Mouse (Mus musculus) forebrain, embryonic 16.5 days (tissue): Measurements from ENCODE around the gene Tmem95. TPM values are rescaled to one million over a fixed set of nuclear protein-coding genes. Genes with fewer than 3 reads are reported as not detected.

Experiments
- ATAC-seq: fragments of 200-750 bp; cut with Nextera tagmentation; 2 replicates; pipeline ENCODE4 v1.8.0; 2017; ENCODE audit warnings: mild to moderate bottlenecking, moderate library complexity
- H3K27ac ChIP-seq: fragments of 300-500 bp; sonication (generic); 2 replicates; pipeline ENCODE4 v1.5.1; 2014; ENCODE audit warnings: low read length, control low read depth
- H3K27me3 ChIP-seq: fragments of 300-500 bp; sonication (generic); replicated peaks from 2 replicates; pipeline ENCODE4 v1.6.1; 2014; ENCODE audit warnings: low read length; ENCODE audit not compliant: control insufficient read depth, insufficient read depth
- H3K36me3 ChIP-seq: fragments of 300-500 bp; sonication (generic); 2 replicates; pipeline ENCODE4 v1.6.1; 2014; ENCODE audit not compliant: control insufficient read depth, insufficient read depth
- H3K4me1 ChIP-seq: fragments of 300-500 bp; sonication (generic); replicated peaks from 2 replicates; pipeline ENCODE4 v1.6.1; 2014; ENCODE audit warnings: low read length; ENCODE audit not compliant: control insufficient read depth, insufficient read depth
- H3K4me2 ChIP-seq: fragments of 300-500 bp; sonication (generic); 2 replicates; pipeline ENCODE4 v1.6.1; 2014; ENCODE audit warnings: mild to moderate bottlenecking, low read length, control low read depth
- H3K4me3 ChIP-seq: fragments of 300-500 bp; sonication (generic); replicated peaks from 2 replicates; pipeline ENCODE4 v1.5.1; 2014; ENCODE audit warnings: mild to moderate bottlenecking, low read length, control low read depth
- H3K9ac ChIP-seq: fragments of 300-500 bp; sonication (generic); replicated peaks from 2 replicates; pipeline ENCODE4 v1.6.1; 2014; ENCODE audit warnings: low read depth, low read length, control low read depth
- H3K9me3 ChIP-seq: fragments of 300-500 bp; sonication (generic); 2 replicates; pipeline ENCODE4 v1.6.1; 2016; ENCODE audit warnings: low read length; ENCODE audit not compliant: control insufficient read depth
- WGBS: fragments of 180-500 bp; shearing (Covaris S2); extraction: QIAGEN DNeasy Blood & Tissue Kit; methylation state at CpG from one replicate; pipeline ENCODE4 v1.1.7; 2014; 5-methylcytosine and 5-hydroxymethylcytosine counted together
- polyA plus RNA-seq: library from polyadenylated mRNA; unstranded; fragments of >200 nt; fragmentation: Nextera tagmentation; extraction: Ambion mirVana; gene quantifications from 2 replicates; pipeline ENCODE4 v1.2.1, GENCODE M21; 2015

Gene Tmem95
- polyA plus RNA-seq, 1 experiment from 2014 or later, result not detected

DNA sequence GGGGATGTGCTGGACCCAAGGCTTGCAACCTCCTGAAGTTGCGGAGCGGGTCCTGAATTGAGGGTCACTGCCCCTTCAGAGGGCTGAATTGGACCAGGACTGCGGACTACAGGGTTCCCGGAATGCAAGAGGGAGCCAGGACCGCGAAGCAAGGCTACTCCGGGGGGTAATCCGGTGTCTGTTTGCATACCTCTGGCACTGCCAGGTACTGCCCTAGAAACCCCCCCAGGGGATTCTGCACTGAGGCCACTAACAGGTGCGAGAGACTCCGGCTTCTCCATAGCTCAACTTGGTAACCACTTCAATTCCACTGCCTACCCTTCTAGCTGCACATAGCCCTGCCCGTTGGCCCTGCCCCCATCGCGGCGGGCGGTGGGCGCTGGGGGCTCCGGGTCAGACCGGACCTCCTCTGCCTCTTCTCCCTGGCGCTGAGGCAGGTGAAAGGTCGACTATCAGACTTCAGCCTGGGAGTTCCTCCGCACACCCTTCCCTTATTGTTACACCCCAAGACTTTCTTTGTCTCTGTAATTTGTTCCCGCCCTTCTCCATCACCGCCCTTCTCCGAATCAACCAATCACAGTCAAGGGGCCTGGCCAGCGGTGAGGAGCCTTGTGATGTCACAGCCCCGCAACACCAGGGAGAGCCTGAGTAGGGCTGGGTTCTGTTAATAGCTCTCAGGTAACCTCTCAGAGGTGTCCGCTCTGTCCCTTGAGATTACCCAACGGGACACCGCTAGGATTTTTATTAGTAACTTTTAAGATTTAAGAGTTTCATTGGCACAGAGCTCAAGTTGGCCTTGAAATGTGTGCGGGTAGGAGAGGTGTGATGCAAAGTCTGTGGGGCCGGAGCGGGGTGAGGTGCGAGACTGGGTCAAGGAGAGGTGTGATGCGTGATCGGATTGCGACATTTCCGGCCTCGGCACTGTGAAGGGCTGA, 22.9 kb upstream of the Tmem95 start, which contains the start of the genes 2810408A11Rik and Neurl4:
TSS of gene 2810408A11Rik (minus strand) at position 517 of the 935 bp plus-strand sequence.
TSS of gene Neurl4 (plus strand) at position 602 of the 935 bp plus-strand sequence.
- H3K4me2 ChIP-seq, result peak within 1 kb of the TSS; percentile 92
- ATAC-seq, result peak; percentile 96
- WGBS, result under 1% methylated on average over 38 of the region's 38 CpGs
- H3K36me3 ChIP-seq, result peaks cover 14% of the 10 kb centered on the region
- H3K27me3 ChIP-seq, result no peaks in the 10 kb centered on the region
- H3K4me3 ChIP-seq, result peak within 1 kb of the TSS; percentile 78
- peak within 1 kb of the TSS; percentile 98 for H3K27ac ChIP-seq
- peak within 1 kb of the TSS; percentile 92 for H3K9ac ChIP-seq
- H3K4me1 ChIP-seq, result peaks cover 31% of the 10 kb centered on the region
- no peaks in the 10 kb centered on the region for H3K9me3 ChIP-seq

DNA sequence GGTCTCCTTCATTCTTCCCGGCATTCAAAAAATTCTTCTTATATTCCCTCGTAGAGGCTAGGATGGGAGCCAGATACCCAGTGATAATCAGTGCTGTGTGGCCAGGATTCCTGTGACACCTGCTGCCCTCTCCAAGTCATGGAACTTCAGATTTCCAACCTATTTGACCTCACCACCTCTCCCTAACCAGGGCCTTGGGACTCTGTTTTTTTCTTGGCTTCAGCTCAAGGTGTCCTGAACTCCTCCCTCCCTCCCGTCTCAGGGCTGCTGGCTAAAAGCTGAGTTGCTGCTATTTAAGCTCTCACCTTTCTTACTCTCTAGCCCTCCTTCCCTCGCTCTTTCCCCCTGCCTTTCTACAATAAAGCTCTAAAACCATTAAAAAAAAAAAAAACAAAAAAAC, 22.1 kb upstream of the Tmem95 start:
- H3K4me2 ChIP-seq, result peak overlapping the region; percentile 92
- H3K9me3 ChIP-seq, result no peaks in the 10 kb centered on the region
- 13% methylated on average over 4 of the region's 4 CpGs for WGBS
- ATAC-seq, result no peak
- H3K27ac ChIP-seq, result peak overlapping the region; percentile 98
- H3K27me3 ChIP-seq, result no peaks in the 10 kb centered on the region
- peaks cover 11% of the 10 kb centered on the region for H3K36me3 ChIP-seq
- peaks cover 31% of the 10 kb centered on the region for H3K4me1 ChIP-seq
- peak overlapping the region; percentile 92 for H3K9ac ChIP-seq
- peak overlapping the region; percentile 78 for H3K4me3 ChIP-seq

DNA sequence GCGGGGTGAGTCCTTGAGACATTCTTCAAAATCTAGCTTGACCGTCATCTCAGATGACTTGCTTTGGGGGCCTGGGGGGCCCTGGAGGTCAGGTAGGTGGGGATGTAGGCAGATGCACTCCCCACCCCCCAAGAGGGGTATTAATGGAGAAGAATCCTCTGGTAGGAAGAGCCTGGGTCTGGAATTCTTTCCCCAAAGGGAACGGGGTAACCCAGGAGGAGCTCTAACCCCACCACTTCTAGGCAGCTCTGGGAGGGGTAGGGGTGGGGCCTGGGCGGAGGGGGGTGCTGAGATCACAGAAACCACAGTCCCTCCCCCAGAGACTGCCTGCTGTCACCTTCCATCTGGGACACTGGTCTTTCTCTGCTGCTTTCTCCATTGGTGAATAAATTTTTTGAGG, 17.5 kb upstream of the Tmem95 start, which contains the start of gene Acap1:
TSS of gene Acap1 (minus strand) at position 249 of the 400 bp plus-strand sequence.
- Histone ChIP-seq H3K9me3 (no peaks in the 10 kb centered on the region), H3K4me1 (peaks cover 19% of the 10 kb centered on the region), H3K9ac (no peak within 1 kb of the TSS), H3K36me3 (no peaks in the 10 kb centered on the region), H3K4me3 (no peak within 1 kb of the TSS), H3K27me3 (no peaks in the 10 kb centered on the region), H3K4me2 (no peak within 1 kb of the TSS), H3K27ac (no peak within 1 kb of the TSS)
- no peak for ATAC-seq
- 76% methylated on average over 4 of the region's 4 CpGs for whole genome bisulfite sequencing

DNA sequence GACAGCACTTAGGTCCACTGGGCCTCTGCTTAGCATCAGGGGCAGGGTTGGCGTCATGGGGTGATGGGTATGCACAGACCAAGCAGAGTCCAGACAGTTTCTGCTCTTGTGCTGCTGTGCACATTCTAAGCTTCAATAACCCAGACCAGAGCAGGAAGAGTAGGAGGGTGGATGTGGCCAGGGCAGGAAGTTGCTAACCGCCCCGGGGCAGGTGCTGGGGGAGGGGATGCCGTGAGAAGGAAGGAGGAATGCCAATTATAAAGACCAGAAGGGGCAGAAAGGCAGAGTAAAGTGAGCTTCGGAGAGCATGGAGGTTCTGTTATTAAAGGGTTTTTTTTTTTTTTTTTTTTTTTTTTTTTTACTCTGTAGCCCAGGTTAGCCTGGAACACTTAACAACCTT, 16.9 kb upstream of the Tmem95 start:
- Histone ChIP-seq H3K27ac (no peak overlapping the region), H3K4me2 (no peak overlapping the region), H3K36me3 (no peaks in the 10 kb centered on the region), H3K27me3 (no peaks in the 10 kb centered on the region), H3K9ac (no peak overlapping the region), H3K4me3 (no peak overlapping the region), H3K9me3 (no peaks in the 10 kb centered on the region), H3K4me1 (peaks cover 16% of the 10 kb centered on the region)
- no peak for ATAC-seq
- 85% methylated on average over 5 of the region's 5 CpGs for WGBS

DNA sequence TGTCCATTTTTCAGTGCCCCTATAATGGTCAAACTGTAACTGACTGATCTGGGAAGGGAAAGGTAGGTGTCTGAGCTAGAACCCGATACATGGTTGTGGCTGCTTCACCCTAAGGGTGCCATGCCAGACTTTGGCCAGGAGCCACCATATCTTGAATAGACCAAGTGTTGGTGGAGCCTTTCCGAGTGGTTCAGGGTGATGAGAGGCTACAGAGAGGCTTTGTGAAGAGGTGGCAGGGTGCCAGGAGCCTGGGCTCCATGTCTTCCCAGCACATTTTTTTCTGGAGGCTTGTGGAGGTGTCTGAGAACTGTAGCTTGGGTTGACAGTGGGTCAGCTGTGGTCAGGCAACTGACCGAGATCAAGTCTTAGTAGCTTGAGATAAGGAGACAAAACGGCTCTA, 13.7 kb upstream of the Tmem95 start:
- Histone ChIP-seq H3K36me3 (no peaks in the 10 kb centered on the region), H3K9ac (no peak overlapping the region), H3K9me3 (no peaks in the 10 kb centered on the region), H3K27ac (no peak overlapping the region), H3K27me3 (no peaks in the 10 kb centered on the region), H3K4me1 (no peaks in the 10 kb centered on the region), H3K4me3 (no peak overlapping the region), H3K4me2 (no peak overlapping the region)
- WGBS, result 60% methylated on average over 4 of the region's 4 CpGs
- no peak for ATAC-seq

DNA sequence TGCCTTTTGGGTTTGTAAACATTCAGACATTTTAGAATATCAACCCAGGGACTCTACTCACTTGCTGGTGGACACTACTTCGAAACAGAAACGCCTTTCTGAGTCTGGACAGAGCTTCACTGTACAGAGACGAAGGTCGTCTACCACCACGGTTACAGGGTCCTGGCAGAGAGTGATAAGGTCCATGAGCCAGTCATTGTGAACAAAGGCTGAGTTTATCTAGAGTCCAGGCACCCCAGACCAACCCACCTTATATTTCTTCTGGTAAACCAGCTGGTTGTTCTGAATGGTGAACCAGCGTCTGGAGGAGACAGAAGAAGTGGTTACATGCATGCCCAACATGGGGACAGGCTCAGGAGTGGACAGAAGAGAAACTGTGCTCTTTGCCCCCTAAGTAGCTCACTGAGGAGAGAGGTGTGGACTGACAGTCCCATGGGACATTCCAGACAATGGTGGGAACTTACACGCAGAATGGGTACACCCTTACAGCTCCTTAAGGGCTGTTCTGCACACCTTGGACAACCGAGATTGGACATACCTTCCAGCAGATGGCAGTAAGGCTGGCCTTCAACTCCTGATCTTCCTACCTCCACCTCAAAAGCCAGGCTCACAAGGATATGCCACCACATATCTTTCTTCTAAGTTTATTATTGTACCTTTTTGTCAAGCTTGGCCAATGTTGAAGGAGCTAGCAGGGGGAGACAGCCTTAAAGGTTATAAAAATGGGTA, 9.3 kb upstream of the Tmem95 start:
- Histone ChIP-seq H3K4me3 (no peak overlapping the region), H3K4me2 (no peak overlapping the region), H3K36me3 (no peaks in the 10 kb centered on the region), H3K27ac (no peak overlapping the region), H3K27me3 (0 out of 2 replicates have a peak, but pooled peaks cover 2% of the 10 kb centered on the region), H3K9ac (no peak overlapping the region), H3K9me3 (no peaks in the 10 kb centered on the region), H3K4me1 (no peaks in the 10 kb centered on the region)
- no peak for ATAC-seq
- 74% methylated on average over 8 of the region's 8 CpGs for WGBS

DNA sequence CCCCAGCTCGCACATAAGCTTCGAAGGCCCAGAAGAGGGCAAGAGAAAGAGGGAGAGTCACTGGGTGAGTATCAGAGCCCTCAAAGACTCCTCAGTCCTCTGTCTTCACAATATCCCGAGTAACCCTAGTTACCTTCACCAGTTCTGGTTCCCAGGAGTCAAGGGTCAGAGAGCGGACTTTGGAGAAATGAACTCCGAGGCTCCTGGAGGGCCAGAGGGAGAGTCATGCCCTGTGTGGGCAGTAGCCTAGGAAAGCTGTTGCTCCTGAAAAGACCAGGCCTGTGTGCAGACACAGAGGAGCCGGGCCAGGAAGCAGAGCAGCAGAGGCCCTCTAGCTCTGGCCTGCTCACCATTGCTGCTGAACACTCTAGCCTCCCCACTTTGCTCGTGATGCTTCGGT, 6.8 kb upstream of the Tmem95 start:
- peaks cover 5% of the 10 kb centered on the region; the same call in 1 of the 2 replicates for H3K27me3 ChIP-seq
- no peak for ATAC-seq
- 78% methylated on average over 8 of the region's 8 CpGs for WGBS
- no peaks in the 10 kb centered on the region for H3K36me3 ChIP-seq
- H3K4me2 ChIP-seq, result no peak overlapping the region
- H3K4me3 ChIP-seq, result no peak overlapping the region
- H3K9ac ChIP-seq, result no peak overlapping the region
- H3K9me3 ChIP-seq, result no peaks in the 10 kb centered on the region
- no peak overlapping the region for H3K27ac ChIP-seq
- H3K4me1 ChIP-seq, result peaks cover 14% of the 10 kb centered on the region

DNA sequence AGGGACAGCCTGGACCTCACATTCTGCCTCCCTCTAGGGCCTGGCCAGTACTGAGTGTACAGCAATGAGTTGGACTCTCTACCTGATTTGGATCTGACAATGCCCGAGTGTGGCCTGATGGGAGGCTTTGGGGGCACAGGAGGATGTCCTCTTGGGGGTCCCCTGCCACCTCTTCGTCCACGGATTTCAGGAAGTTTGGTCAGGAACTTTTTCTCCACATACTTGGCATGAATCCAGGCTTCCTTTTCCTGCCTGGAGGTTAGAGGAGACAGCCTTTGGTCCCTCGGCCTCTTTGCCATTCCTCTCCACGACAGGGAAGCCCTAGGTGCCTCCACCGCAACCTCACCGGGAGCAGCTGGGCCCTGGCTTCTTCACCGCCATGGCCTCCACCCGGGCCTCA, 6.4 kb upstream of the Tmem95 start:
- Histone ChIP-seq H3K9ac (no peak overlapping the region), H3K27ac (no peak overlapping the region), H3K4me2 (no peak overlapping the region), H3K27me3 (peaks cover 5% of the 10 kb centered on the region; the same call in 1 of the 2 replicates), H3K36me3 (no peaks in the 10 kb centered on the region), H3K4me3 (no peak overlapping the region), H3K9me3 (no peaks in the 10 kb centered on the region), H3K4me1 (peaks cover 14% of the 10 kb centered on the region)
- ATAC-seq, result no peak
- 80% methylated on average over 9 of the region's 9 CpGs for WGBS

DNA sequence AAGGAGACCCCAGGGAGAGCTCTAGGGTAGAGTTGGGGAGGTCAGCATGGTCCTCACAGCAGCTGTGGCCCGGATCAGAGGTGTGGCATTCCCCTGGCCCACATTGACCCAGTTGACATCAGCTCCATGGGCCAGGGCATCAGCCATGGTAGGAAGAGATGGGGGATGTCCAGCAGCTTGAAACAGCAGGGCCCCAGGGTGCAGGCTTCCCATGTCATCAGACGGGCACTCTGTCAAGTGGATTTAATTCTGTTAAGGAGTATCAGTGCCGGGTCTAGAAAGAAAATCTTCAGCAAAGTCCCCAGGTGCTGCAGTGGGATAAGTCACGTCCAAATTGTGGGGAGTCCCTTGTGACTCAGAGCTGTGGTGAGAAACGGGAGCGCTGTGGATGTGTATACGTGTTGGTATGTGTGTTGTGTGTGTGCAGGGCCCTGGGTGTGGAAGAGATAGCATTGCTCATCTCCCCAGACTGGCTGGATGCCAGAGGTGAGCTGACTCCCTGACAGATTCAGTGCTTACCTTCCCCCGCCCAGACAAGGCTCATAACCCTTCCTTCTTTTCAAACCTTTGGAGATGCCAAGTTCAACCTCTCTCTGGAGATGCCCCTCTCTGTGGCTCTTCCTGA, 5.8 kb upstream of the Tmem95 start:
- H3K4me2 ChIP-seq, result no peak overlapping the region
- H3K36me3 ChIP-seq, result no peaks in the 10 kb centered on the region
- no peak for ATAC-seq
- H3K27me3 ChIP-seq, result peaks cover 5% of the 10 kb centered on the region; the same call in 1 of the 2 replicates
- WGBS, result 91% methylated on average over 8 of the region's 8 CpGs
- no peak overlapping the region for H3K4me3 ChIP-seq
- H3K27ac ChIP-seq, result no peak overlapping the region
- no peak overlapping the region for H3K9ac ChIP-seq
- H3K9me3 ChIP-seq, result no peaks in the 10 kb centered on the region
- peaks cover 14% of the 10 kb centered on the region for H3K4me1 ChIP-seq
